Mouse (Mus musculus) c-Kit-negative CD71-positive TER-119-positive erythroid progenitor cells, embryonic 14.5 days (primary cell): Measurements from ENCODE around the gene Gm17304.

Experiments used
- DNase-seq: peaks from one replicate; pipeline ENCODE4 v3.0.0-alpha.2; 2013; ENCODE audit warnings: low read depth, low spot score

Gm17304 gene

GRCm38 (mm10) chr5:106622193-106622592 lies 13.3 kb downstream of the Gm17304 start:
- no peak for DNase-seq

DNA sequence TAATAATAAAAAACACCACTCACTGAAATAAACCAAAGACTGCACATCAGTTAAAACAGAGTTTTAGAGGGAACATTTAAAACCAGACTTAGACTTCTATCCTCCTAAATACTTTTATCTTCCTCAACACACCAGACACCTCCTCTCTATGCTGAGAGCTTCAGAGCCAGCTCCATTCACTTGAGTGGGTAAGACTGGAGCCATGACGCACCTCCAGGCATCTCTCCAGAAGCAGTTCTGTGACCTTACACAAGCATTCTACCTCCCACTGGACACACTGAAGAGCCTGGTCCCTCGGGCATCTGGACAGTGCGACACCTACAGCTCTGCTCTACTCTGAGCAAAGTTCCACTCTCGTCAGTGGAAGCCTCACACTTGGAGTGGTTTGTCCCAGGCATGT lies 14.4 kb downstream of the Gm17304 start:
- no peak for DNase-seq

DNA sequence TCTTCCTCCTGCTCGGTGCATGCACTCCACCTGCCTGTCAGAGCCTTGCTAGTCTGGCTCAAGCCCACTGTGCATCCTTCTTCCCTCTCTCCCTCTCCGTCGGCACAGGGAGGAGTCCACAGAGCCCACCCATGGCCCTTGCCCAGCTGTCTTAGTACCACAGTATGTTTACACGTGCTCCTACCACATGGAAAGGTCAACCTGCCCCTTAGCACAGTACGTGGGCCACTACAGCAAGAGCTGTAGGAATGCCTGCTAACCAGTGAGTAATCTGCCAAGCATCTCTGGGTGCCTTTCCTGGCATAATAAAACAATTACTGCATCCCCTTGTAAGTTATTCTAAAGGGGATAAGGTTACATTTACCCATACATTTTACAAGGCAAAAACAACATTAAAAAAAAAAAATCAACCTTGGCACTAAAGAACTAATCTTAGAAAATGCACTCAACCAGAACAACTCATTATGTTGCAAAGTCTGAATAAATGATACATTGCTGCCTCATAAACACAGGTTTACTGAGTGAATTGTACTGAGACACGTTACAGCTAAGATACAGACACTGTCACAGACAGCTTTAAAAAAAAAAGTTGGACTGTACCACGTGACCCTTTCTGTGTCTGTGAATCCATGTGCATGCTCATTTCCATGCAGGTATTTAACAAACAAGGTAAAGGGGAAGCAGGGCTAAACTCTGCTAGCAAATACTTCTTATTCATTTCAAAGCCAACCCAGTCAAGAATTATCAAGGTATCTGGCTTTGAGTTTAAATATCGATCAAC lies 19.7 kb downstream of the Gm17304 start:
- DNase-seq: no peak

- DNase-seq: no peak
Observed at GRCm38 (mm10) chr5:106636423-106636946, 27.6 kb downstream of the Gm17304 start.

DNA sequence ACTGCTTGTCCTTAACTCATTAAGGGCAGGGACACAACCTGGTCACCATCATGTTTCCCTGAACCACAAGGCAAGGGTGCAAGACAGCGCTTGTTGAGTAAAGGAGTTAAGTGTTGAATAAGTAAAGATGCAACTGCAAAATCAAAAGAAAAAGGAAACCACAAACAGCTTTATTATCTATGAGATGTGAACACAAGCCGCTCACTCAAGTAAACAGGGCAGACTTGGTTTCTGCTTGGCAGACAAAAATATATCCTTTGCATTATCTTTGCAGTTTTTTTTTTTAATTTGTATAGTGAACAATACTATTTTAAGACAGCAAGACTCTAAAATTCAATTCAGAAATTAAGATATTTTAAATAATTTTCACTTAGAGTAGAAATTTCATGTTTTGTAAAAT lies 30.7 kb downstream of the Gm17304 start:
- DNase-seq: no peak

- DNase-seq: no peak
Observed at GRCm38 (mm10) chr5:106640235-106640809, 31.4 kb downstream of the Gm17304 start.

DNA sequence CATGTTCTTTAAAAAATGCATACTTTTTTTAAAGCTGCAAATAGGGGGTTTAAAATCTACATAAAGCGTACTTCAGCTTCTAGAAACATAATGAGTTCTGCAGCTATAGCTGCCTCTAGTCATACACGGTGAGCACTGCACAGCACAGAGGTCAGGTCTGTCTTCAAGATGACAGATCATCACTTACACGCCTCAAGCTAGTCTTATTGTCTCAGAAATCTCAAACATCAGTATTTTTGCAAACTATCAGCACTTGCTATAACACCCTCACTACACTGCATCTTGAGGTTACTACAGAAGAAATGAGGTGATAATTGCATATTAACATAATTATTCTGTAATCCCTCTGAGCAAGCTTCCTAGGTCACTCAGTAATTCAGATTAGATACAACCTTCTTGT lies 33.0 kb downstream of the Gm17304 start:
- no peak for DNase-seq

DNA sequence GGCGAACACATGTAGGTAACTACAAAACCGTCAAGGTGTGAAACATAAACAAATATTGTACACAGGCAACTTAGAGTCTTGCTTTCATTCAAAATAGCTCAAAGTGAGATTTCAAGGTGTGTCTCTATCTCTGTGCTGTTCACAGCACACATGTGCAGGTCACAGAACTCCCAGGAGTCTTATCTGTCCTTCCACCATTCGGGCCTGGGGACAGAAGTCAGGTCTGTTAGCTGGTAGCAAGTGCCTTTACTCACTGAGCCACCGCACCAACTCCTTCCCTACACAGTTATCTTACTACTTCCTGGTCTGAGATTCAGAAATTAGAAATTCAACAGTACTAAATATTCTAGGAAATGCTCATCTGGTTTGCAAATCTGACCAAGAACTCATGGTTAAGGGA lies 34.5 kb downstream of the Gm17304 start:
- DNase-seq: no peak

GRCm38 (mm10) chr5:106649441-106649840 lies 40.5 kb downstream of the Gm17304 start:
- DNase-seq: no peak

GRCm38 (mm10) chr5:106649995-106650394 lies 41.1 kb downstream of the Gm17304 start:
- no peak for DNase-seq

- DNase-seq: no peak
Observed at GRCm38 (mm10) chr5:106652220-106652753, 43.4 kb downstream of the Gm17304 start.

DNA sequence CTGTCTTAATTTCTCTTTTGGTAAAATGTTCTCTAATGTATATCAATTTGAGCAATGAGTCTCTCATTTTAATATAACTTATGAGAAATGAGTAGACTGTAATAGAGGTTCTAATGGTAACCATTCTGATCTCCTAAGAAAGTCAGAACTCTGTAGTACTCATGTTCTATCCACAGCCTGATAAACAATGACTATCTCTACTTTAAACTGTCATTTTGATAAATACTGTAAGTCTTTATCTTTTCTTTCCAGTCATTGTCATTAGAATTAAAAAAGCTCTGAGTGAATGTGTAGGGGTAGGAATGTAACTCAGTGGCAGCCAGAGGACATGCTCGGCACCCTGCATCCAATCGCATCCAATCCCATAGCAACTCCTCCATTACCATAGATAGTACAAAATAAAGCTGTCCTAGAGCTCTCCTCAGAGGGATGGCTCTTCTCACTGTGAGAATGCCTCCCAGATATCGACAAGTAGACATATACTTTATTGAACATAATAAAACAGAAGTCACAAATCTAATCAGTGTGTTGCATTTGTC lies 44.0 kb downstream of the Gm17304 start:
- DNase-seq: no peak
